Mouse (Mus musculus) hindbrain, embryonic 10.5 days (tissue): ENCODE results near the gene Fev. TPM values are rescaled to one million over a fixed set of nuclear protein-coding genes. Genes with fewer than 3 reads are reported as not detected.
A peak's percentile ranks its signal among the peaks of the same experiment; 100 is the strongest.

ENCODE experiments used
- DNase-seq: peaks from one replicate; pipeline ENCODE4 v3.0.0-alpha.2; 2017; ENCODE audit warnings: low spot score
- H3K27ac ChIP-seq: fragments of 300-500 bp; sonication (generic); 2 replicates; pipeline ENCODE4 v1.5.1; 2016; ENCODE audit warnings: mild to moderate bottlenecking, moderate library complexity
- H3K27me3 ChIP-seq: fragments of 300-500 bp; sonication (generic); 2 replicates; pipeline ENCODE4 v1.6.1; 2016; ENCODE audit warnings: mild to moderate bottlenecking; ENCODE audit not compliant: poor library complexity, insufficient read depth, severe bottlenecking
- H3K36me3 ChIP-seq: fragments of 300-500 bp; sonication (generic); 2 replicates; pipeline ENCODE4 v1.6.1; 2016; ENCODE audit warnings: mild to moderate bottlenecking, moderate library complexity
- H3K4me1 ChIP-seq: fragments of 300-500 bp; sonication (generic); replicated peaks from 2 replicates; pipeline ENCODE4 v1.6.1; 2016; ENCODE audit warnings: mild to moderate bottlenecking
- H3K4me3 ChIP-seq: fragments of 300-500 bp; sonication (generic); 2 replicates; pipeline ENCODE4 v1.5.1; 2016; ENCODE audit warnings: mild to moderate bottlenecking, moderate library complexity
- H3K9me3 ChIP-seq: fragments of 300-500 bp; sonication (generic); 2 replicates; pipeline ENCODE4 v1.6.1; 2016; ENCODE audit warnings: mild to moderate bottlenecking, moderate library complexity
- WGBS: fragments of 180-500 bp; shearing (Covaris S2); methylation state at CpG from one replicate; pipeline ENCODE4 v1.1.7; 2016; 5-methylcytosine and 5-hydroxymethylcytosine counted together
- polyA plus RNA-seq: library from polyadenylated mRNA; unstranded; fragments of >200 nt; fragmentation: Nextera tagmentation; extraction: Ambion mirVana; gene quantifications from 2 replicates; pipeline ENCODE4 v1.2.1, GENCODE M21; 2016

The Fev gene
- polyA plus RNA-seq, 1 experiment from 2014 or later = 0.89 TPM

GRCm38 (mm10) chr1:74859223-74859984 lies 25.8 kb downstream of the Fev start:
- no peaks in the 10 kb centered on the region for H3K36me3 ChIP-seq
- peaks cover 62% of the 10 kb centered on the region for H3K27me3 ChIP-seq
- DNase-seq = peak; percentile 6
- 35% methylated on average over 6 of the region's 6 CpGs for WGBS
- H3K27ac ChIP-seq = no peak overlapping the region
- peaks cover 56% of the 10 kb centered on the region for H3K4me1 ChIP-seq
- no peaks in the 10 kb centered on the region for H3K9me3 ChIP-seq
- peak overlapping the region; percentile 82; the same call in 1 of the 2 replicates for H3K4me3 ChIP-seq

GRCm38 (mm10) chr1:74858805-74859204 lies 26.4 kb downstream of the Fev start:
- Histone ChIP-seq H3K4me3 (peak overlapping the region; percentile 82), H3K36me3 (no peaks in the 10 kb centered on the region), H3K27me3 (peaks cover 68% of the 10 kb centered on the region), H3K9me3 (no peaks in the 10 kb centered on the region), H3K4me1 (peaks cover 62% of the 10 kb centered on the region), H3K27ac (no peak overlapping the region)
- 7% methylated on average over 16 of the region's 16 CpGs for WGBS
- no peak for DNase-seq

GRCm38 (mm10) chr1:74858171-74858719 lies 27.0 kb downstream of the Fev start:
- Histone ChIP-seq H3K4me1 (peaks cover 67% of the 10 kb centered on the region), H3K4me3 (peak overlapping the region; percentile 82), H3K27ac (peak overlapping the region; percentile 59), H3K9me3 (no peaks in the 10 kb centered on the region), H3K36me3 (no peaks in the 10 kb centered on the region), H3K27me3 (peaks cover 73% of the 10 kb centered on the region)
- peak; percentile 86 for DNase-seq
- WGBS = under 1% methylated on average over 29 of the region's 29 CpGs

- 6% methylated on average over 4 of the region's 4 CpGs for WGBS
- Histone ChIP-seq H3K27me3 (peaks cover 79% of the 10 kb centered on the region), H3K4me3 (peak overlapping the region; percentile 82), H3K36me3 (no peaks in the 10 kb centered on the region), H3K4me1 (peaks cover 73% of the 10 kb centered on the region), H3K9me3 (no peaks in the 10 kb centered on the region), H3K27ac (peak overlapping the region; percentile 59)
- DNase-seq = no peak
Observed at GRCm38 (mm10) chr1:74857677-74858076, 27.5 kb downstream of the Fev start.

- peaks cover 77% of the 10 kb centered on the region for H3K4me1 ChIP-seq
- no peaks in the 10 kb centered on the region for H3K36me3 ChIP-seq
- peak overlapping the region; percentile 82 for H3K4me3 ChIP-seq
- H3K9me3 ChIP-seq = no peaks in the 10 kb centered on the region
- peak overlapping the region; percentile 94; the same call in 1 of the 2 replicates for H3K27ac ChIP-seq
- WGBS = 2% methylated on average over 20 of the region's 20 CpGs
- DNase-seq = peak; percentile 17
- H3K27me3 ChIP-seq = peaks cover 84% of the 10 kb centered on the region
Observed at GRCm38 (mm10) chr1:74857201-74857600, 28.0 kb downstream of the Fev start.

GRCm38 (mm10) chr1:74856791-74857190 lies 28.4 kb downstream of the Fev start:
- peak; percentile 13 for DNase-seq
- under 1% methylated on average over 7 of the region's 7 CpGs for WGBS
- Histone ChIP-seq H3K27ac (peak overlapping the region; percentile 94), H3K4me3 (peak overlapping the region; percentile 82), H3K27me3 (peaks cover 88% of the 10 kb centered on the region), H3K9me3 (no peaks in the 10 kb centered on the region), H3K4me1 (peaks cover 82% of the 10 kb centered on the region), H3K36me3 (no peaks in the 10 kb centered on the region)

GRCm38 (mm10) chr1:74856439-74856720 lies 28.8 kb downstream of the Fev start:
- no peaks in the 10 kb centered on the region for H3K9me3 ChIP-seq
- peak overlapping the region; percentile 94 for H3K27ac ChIP-seq
- no peaks in the 10 kb centered on the region for H3K36me3 ChIP-seq
- peaks cover 92% of the 10 kb centered on the region for H3K27me3 ChIP-seq
- 3% methylated on average over 11 of the region's 11 CpGs for WGBS
- H3K4me1 ChIP-seq = peaks cover 86% of the 10 kb centered on the region
- peak overlapping the region; percentile 82 for H3K4me3 ChIP-seq
- DNase-seq = no peak

GRCm38 (mm10) chr1:74855651-74856438 lies 29.4 kb downstream of the Fev start:
- peak; percentile 57 for DNase-seq
- peak overlapping the region; percentile 94 for H3K27ac ChIP-seq
- no peaks in the 10 kb centered on the region for H3K36me3 ChIP-seq
- H3K4me3 ChIP-seq = peak overlapping the region; percentile 82
- H3K4me1 ChIP-seq = peaks cover 91% of the 10 kb centered on the region
- H3K27me3 ChIP-seq = peaks cover 97% of the 10 kb centered on the region
- under 1% methylated on average over 74 of the region's 74 CpGs for WGBS
- no peaks in the 10 kb centered on the region for H3K9me3 ChIP-seq

- Histone ChIP-seq H3K4me3 (peak overlapping the region; percentile 82), H3K36me3 (no peaks in the 10 kb centered on the region), H3K9me3 (no peaks in the 10 kb centered on the region), H3K4me1 (peaks cover 98% of the 10 kb centered on the region), H3K27ac (peak overlapping the region; percentile 94), H3K27me3 (peaks cover 98% of the 10 kb centered on the region)
- no peak for DNase-seq
- WGBS = under 1% methylated on average over 48 of the region's 48 CpGs
Observed at GRCm38 (mm10) chr1:74855156-74855555, 30.1 kb downstream of the Fev start.

GRCm38 (mm10) chr1:74854306-74855056 lies 30.7 kb downstream of the Fev start, which contains the start of gene Cdk5r2:
TSS of gene Cdk5r2 (plus strand) at chr1:74854934.
- peak; percentile 90 for DNase-seq
- peaks cover 95% of the 10 kb centered on the region for H3K27me3 ChIP-seq
- peak within 1 kb of the TSS; percentile 94 for H3K27ac ChIP-seq
- no peaks in the 10 kb centered on the region for H3K36me3 ChIP-seq
- peak within 1 kb of the TSS; percentile 82 for H3K4me3 ChIP-seq
- 1% methylated on average over 39 of the region's 39 CpGs for WGBS
- H3K4me1 ChIP-seq = peaks cover 94% of the 10 kb centered on the region
- no peaks in the 10 kb centered on the region for H3K9me3 ChIP-seq

- 10% methylated on average over 6 of the region's 6 CpGs for WGBS
- peaks cover 67% of the 10 kb centered on the region for H3K27me3 ChIP-seq
- peak overlapping the region; percentile 21 for H3K4me3 ChIP-seq
Observed at GRCm38 (mm10) chr1:74851001-74851775, 34.0 kb downstream of the Fev start.

GRCm38 (mm10) chr1:74850251-74850650 lies 35.0 kb downstream of the Fev start:
- Histone ChIP-seq H3K4me1 (peaks cover 56% of the 10 kb centered on the region), H3K27me3 (peaks cover 57% of the 10 kb centered on the region), H3K9me3 (no peaks in the 10 kb centered on the region), H3K27ac (peak overlapping the region; percentile 31; the same call in 1 of the 2 replicates), H3K4me3 (no peak overlapping the region), H3K36me3 (no peaks in the 10 kb centered on the region)
- no peak for DNase-seq
- 28% methylated on average over 6 of the region's 6 CpGs for WGBS

More at GRCm38 (mm10) chr1:74851001-74851775, 34.0 kb downstream of the Fev start:
- Histone ChIP-seq H3K4me1 (peaks cover 64% of the 10 kb centered on the region), H3K36me3 (no peaks in the 10 kb centered on the region), H3K9me3 (no peaks in the 10 kb centered on the region), H3K27ac (peak overlapping the region; percentile 87)
- peak; percentile 56 for DNase-seq
